Mouse (Mus musculus) CD4-positive, CD25-positive, alpha-beta regulatory T cell, adult 2 months (primary cell): ENCODE measurements at regions not wholly inside any gene's neighbourhood (a gene's known extent, or its start where the extent isn't known, plus 50 kb on each side); places are given as distances from the start of the nearest gene placed in this dataset.

Experiments used
- DNase-seq: peaks from one replicate; pipeline ENCODE4 v3.0.0-alpha.2; 2012; ENCODE audit warnings: low read depth, low spot score

DNA sequence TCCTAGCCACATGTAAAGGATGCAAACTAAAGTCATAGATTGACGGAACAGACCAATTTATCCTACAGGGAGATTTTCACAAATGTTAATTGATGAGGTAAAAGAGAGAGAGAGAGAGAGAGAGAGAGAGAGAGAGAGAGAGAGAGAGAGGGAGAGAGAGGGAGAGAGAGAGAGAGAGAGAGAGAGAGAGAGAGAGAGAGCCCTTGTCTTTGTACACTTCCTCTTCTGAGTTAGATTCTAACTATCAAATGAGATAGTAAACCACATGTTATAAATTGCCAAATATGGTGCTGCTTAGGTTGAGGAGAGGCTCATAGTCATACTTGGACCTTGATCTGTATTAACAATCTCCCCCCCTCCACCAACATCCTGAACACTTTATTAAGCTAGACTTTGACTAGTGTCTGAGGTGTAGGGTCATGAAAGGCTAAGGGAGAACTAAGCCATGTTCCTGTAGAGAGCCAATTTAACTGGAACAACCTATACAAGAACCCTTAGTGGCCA lies 1412.2 kb downstream of the Gsdmc2 start:
- DNase-seq = peak; percentile 13

DNA sequence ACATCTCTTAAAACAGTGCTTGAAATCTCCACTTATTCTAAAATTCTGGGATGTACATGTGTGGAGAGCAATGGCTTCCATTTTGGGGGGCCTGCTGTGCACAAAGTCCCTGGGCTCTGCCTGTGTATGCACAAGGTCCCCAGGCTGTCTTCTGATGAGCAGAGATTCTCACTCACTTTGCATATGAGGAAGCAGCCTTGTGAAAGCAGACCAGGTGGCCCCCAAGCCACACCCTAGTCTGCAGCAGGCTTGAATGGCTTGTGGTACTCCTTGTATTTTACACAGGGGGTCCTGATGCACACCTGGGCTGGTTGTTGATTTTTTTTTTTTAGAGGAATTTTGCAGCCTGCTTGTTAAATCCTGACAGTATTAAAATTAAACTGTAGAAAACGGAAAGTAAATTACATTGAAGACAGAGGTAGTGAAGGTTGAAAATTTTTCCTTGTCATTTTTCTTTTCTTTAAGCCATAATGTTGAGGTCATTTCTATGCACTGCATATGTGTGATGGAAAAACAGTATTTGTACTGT lies 1413.8 kb downstream of the Gsdmc2 start:
- DNase-seq = no peak

DNA sequence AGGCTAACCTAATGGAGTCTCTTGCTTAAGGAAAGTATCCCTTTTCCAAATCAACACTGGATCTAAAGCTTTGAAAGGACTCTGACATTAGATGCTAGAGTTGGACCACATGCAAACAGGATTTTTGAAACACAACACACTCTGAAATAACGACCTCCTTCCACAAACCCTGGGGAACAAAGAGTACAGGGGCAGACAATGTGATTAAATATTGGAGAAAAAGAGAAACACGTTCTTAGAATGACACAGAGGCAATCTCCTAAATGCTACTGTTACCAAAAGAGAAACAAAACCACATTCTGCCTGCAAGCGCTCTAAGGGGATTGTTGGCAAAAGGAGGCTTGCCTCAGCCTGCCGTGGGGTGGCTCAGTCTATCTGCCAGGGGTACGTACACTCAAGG lies 1422.0 kb downstream of the Gsdmc2 start:
- no peak for DNase-seq

DNA sequence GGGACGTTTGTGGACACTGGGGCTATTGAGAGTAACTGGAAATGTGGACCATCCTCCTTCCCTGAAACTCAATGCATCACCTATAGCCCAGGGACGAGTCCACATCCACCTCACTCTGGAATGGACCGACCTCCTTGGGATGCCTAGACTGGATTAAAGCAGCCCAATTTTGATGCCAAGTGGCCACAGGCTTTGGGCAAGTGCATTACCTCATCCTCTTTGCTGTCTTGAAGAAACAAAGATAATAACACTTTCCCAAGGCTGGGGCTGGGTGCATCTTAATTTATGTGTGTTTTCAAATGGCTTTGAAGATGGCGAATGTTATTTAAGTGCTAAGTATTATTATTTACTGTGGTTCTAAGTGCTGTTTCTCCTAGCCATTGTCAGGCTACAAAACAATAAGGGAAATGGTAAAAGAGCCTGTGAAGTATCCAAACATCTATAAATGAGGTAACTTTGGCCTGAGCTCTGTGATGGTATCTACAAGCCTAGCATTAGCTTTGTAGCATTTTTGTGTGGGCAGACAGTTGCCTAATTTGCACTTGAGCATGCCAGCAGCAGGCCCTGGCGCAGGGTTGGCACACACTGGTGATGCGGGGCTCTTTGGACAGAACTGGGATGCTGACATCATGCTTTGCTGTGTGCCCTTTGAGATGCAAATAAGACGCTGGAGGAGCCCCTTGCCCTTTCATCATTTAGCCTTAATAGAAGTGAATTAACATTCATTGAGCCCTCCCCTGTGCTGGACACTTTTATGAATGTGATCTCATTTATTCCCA lies 1423.7 kb downstream of the Gsdmc2 start:
- no peak for DNase-seq

DNA sequence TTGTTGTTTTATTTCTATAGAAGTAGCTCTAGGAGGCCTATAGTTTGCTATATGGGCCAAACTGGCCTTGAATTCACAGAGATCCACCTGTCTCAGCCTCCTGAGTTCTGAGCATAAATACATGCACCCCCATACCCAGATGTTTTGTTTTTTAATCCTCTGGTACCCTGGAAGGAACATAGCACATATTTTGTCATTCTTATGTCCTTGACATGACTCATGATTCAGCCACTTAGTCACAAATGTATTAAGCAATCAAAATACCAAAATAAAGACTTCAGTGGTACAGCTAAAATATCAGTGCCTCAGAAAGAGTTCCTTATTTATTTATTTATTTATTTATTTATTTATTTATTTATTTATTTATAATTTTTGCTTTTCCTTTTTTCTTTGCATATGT lies 1428.3 kb downstream of the Gsdmc2 start:
- DNase-seq = no peak

DNA sequence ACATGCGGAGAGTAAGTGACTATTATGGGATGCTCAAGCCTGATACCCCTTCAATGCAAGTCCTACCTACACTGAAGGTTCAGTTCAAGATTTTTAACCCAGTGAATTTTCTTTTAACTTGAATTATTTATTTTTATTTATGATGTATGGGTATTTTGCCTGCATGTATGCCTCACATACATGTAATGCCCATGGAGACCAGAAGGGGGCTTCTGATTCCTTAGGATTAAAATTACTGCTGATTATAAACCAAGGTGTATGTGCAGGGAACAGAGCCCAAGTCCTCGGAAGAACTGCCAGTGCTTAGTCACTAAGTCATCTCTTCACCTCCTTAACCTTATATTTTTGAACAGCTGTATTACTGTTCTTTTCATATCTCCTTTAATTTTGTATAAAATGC lies 1431.3 kb downstream of the Gsdmc2 start:
- DNase-seq = peak; percentile 27

DNA sequence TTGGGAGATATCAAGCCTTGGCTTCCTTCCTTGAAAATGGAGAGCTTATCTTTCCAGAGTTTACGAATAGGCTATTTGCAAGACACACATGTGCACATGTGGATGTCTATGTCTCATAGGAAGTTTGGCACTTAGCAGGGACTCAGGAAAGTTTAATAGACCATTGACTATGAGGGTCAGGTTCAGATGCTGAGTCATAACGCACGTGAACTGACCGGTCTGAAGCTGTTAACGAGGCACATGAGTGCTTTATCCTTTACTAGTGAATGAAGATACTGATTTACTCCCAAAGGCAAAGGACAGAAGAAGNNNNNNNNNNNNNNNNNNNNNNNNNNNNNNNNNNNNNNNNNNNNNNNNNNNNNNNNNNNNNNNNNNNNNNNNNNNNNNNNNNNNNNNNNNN lies 1442.8 kb downstream of the Gsdmc2 start:
- no peak for DNase-seq

DNA sequence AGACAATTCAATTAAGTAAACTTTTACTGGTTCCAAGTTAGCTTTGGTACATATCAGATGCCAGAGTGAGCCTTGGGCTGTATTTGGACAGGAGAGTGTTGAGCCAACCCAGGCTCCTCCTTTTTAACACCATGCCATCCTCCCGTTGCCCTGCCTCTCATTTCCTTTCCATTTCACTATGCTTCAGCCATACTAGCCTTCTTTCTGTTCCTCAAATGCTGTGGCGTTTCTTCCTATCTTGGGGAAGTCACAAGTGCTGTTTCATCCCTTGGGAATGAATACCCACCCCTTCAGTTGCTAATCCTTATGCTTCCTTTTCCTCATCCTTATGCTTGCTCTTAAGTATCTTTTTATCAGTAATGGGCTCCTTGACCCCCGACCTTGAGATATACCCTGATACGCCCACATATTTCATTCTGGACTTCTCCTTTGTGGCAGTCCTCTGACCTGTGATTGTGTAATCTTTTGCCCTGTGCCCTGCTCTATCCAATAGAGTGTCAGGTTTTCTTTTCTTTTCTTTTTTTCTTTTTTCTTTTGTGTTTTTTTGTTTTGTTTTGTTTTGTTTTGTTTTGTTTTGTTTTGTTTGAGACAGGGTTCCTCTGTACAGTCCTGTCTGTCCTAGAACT lies 1443.9 kb downstream of the Gsdmc2 start:
- DNase-seq = no peak

DNA sequence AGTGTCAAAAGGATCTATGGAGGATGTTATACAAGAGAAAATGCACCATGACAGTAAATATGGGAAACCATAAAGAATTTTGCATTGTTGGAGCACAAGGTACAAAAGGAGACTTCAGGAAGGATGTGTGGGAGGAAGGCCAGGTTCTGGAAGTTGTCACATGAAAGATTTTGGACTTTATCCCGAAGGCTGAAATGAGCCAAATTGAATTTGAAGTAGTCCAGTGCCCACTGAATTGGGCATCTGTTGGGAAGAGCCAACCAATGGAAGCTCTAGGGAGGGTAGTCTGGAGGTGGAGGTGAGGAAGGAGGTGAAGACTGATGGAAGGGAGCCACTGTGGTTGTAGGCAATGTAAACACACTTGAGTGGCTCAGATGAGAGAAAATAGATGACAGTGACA lies 1445.6 kb downstream of the Gsdmc2 start:
- no peak for DNase-seq

DNA sequence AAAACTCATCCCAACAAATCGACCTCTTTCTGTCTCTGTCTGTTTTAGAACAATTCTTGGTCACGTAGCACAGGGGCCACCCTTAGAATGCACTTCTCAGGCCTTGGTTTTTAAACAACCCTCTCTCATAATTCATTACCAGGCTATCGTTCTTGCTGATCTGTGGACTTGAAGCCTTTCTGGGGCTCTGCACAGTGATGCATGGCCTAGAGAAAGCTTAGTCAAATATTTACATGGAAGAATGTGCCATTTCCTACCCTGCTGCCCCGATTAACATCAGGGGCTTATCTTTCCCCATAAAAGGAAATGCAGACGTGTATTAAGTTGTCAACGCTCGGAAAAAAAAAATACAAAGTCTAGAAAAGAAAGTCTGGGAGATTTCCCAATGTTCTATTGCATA lies 1448.0 kb downstream of the Gsdmc2 start:
- DNase-seq = no peak

DNA sequence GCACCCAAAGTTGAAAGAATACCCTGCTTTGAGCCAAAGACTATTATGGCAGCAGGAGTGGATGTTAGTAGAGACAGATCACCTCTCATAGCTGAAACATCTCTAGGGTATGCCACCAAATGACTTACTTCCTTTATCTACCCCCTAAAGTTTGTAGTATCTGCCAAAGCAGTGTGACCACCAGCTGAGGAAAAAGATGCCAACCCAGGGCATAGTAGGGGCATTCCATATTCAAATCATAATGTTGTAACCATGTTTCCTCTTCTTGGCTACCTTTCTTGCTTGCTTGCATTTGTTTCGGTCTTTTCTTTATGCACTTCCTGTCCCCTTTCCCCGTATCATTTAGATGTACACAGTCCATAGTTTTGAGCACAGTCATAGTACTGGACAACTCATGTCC lies 1449.6 kb downstream of the Gsdmc2 start:
- no peak for DNase-seq

DNA sequence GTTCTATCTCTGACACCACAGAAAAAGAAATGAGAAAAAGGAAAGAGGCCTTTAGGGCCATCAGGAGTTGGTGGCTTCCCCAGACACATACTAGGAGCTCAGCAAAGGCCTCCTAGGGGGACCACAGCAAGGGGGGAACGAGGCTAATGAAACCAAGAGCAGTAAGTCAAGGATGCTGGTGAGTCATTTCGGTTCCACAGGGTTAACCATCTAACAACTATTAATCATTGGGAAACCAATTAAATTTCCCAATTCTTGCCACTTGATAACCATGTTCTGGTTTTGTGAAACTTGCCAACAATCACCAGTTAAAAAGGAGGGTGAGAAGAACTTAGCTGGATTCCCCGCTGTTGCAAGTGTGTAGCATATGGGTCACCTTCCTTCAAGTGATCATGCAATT lies 1451.6 kb downstream of the Gsdmc2 start:
- DNase-seq = peak; percentile 3

DNA sequence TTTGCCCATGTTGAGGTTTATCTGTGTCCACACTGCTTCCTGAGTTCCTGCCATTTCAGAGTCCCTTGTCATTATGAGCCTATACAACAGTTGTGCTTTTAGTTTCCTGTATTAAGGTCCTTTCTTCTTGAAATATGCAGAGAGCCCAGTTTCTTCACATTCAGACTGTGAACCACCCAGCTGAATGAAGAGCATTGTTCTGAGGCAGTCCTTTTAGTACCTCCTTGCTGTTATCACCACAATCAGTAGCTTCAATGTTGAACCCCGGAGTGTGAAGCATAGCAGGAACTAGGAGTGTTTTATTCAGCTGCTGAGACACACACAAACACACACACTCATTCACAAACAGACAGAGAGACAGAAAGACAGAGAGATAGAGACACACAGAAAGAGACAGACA lies 1452.1 kb downstream of the Gsdmc2 start:
- DNase-seq = no peak

DNA sequence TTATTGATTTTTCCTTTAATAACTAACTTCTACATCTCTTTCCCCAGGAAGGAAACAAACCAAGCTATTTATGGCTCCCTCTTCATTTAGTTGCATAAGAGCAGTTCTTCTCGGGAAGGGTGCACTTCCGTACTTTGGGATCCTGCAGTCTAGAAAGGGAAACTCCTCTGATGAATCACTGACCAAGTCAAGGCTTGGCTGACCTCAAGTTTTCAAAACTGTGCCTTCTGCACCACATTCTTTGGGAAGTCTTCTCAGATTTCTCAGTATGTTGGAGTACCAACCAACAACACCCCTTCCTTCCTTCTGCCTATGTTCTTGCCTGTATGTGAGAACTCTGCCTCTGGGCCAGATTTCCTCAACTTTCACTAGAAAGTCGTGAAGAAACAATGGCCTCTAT lies 1452.6 kb downstream of the Gsdmc2 start:
- no peak for DNase-seq

DNA sequence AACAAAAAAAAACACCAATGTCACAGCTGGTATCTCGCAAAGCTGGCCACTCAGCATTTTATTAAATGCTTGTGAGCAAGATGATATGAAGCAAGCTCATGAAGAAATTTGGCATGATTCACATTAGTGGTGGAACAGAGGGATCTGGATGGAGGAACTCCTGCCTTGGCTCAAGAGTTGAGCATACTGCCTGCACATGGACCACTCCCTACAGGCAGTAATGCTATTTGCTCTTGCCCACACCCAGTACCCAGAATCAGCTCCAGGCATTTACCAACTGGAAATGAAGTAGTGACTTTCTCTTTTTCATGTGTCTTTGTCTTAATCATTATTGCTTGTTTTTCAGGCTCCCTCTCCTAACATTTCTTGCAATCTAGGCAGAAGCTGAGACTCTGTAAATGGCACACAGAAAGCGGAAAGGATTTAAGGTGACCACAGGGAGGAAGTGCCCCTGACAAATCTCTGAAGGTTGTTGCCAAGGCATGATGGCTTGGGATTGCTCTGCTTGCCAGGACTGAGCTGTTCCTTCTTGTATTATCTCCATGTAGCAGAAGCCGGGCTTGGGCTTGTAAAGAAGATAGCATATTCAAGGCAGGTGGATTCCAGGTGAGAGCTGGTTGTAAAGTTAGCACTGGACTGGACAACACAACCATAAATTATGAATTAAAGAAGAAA lies 1455.4 kb downstream of the Gsdmc2 start:
- DNase-seq = no peak

DNA sequence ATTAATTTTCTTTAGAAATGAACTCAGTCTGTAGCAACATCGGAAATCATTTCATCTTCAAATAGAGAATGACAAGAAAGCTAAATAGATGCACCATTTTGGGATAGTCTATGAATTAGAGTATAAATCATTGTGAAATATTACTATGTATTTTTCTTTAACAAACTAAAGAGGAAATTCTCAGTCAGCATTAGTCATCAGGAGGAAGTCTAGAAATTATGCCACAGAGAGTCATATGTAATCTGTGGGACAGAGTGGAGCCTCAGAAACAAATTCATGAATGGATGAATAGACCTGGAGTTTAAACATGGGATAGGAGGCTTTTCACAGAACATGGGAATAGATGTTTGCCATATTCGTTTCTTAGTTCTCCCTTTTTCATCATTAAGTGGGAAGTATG lies 1459.4 kb upstream of the A1bg start:
- no peak for DNase-seq

DNA sequence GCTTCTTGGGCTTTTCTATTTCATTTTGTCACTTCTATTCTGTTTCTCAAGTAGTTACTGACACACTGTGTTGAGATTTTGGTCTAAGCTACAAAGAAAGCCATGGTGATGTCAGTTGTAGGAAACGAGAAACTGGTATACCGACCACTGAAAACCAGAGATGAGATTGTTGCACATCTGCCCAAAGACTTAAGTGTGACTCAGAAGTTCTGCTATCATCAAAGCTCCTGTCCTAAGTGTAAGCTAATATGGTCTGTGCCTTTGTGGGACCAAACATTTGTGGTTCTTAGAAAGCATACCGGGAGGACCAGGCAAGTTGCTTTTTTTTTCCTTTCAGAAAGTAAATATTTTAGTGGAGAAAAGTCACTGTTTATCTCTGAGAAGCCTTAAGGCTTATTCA lies 1451.8 kb upstream of the A1bg start:
- DNase-seq = no peak

DNA sequence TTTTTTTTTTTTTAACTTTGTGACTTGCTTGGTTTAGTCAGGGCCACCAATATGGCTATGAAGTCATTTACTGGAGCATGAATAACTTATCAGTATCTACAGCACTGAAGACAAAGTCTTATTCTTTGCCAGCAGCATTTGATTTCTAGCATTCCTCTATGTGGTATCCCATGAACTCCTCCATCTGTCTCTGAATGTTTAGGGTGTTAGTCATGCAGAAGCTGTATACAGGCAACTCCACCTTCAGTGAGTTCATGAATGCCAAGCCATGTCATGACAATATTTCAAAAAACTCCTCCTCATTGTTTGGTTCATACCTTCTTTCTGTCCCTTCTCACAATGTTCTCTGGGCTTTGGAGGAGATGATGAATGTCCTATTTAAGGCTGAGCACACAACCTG lies 1438.4 kb upstream of the A1bg start:
- DNase-seq = no peak

DNA sequence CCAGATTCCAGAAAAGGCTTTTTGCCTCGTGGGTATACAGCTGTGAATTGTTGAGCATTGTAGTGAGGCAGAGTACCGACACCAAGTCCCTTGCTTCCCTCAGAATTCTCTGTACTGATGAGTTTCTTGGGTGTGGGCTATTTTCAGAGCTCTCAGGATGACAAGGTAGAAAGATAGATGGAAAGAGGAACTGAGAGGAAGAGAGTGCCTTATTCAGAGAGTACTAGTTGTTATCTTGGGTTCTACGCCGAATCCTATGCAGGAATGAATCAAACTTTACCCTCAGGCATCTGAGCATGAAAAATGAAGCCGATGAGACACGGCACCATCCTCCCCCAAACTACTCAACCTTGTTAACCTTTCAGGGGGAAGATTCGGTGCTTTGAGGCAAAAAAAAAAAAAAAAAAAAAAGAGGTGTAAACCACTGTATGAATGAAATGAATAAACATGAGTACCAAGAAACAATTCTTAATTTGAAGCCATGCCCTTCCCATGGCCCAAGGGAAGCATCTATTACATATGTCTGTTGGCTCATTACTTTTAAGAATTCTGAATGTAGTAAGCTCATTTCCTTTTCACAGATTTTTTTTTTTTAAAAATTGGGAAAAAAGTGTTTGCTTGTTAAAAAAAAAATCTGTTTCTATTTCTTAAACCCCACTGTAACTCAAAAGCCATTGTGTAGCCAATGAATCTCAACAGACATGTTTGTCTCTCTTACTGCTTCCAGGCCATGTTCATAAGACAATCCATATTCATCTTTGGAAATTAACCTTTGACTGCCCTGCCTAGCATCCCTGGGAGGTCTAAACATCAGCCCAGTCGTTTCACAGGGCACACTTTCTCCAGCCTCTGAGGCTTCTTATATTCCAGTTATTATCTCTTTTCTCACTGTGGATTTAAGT lies 1435.8 kb upstream of the A1bg start:
- no peak for DNase-seq

DNA sequence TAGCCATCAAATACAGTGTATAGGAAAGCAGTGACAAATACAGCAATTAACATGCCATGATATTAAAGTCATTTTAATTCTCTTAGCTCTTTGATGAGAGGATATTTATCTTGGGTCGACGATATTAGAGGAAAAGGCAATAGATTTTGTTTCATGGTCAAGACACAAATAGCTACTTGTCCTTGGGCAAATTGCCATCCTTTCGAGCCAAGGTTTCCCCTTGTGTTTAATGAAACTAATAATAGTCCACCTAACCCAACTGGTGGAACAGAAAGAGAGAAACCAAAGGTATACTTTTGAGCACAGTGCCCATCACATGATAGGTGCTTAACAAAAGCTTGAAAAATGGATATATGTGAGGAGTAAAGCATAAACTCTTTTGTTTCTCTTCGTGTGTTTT lies 1431.0 kb upstream of the A1bg start:
- DNase-seq = no peak
